Mouse (Mus musculus) cerebellum, adult 11-12 months (tissue): ENCODE results near the gene Fgfr2.
"Not testable (repeated sequence)": the region's sequence is repeated elsewhere in the genome, so short reads cannot be mapped to it uniquely, and the experiment has no call there.

Source experiments
- DNase-seq: peaks from one replicate; pipeline ENCODE4 v3.0.0; 2022

Fgfr2 gene

DNA sequence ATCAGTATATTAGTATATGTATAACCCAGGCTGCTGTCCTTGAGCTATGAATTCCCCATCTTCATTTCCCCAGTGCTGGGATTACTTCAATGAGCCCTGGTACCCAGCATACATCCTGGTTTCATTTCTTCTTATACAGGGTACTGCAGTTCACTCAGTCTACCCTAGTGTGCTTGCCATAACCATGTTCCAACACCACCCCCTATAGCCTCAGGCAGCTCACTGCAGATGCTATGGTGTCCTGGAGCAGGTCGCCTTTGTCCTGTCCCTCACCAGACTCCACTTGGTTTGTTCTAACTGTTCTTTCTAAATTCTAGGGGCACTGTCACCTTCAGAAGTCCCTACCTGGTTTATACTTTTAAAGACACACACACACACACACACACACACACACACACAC, 2080.5 kb downstream of the Fgfr2 start:
- no peak for DNase-seq

DNA sequence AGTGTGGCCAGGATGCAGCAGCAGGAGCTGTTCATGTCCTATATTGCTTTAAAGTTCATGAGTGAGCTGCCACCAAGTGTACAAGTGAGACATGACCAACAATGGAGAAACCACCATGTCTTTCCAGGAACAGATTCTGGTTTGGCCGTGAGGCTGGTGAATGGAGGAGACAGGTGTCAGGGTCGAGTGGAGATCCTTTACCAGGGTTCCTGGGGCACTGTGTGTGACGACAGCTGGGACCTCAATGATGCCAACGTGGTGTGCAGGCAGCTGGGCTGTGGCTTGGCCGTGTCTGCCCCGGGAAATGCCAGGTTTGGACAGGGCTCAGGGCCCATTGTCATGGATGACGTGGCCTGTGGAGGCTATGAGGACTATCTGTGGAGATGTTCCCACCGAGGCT, 2082.4 kb downstream of the Fgfr2 start:
- DNase-seq: not testable (repeated sequence)

DNA sequence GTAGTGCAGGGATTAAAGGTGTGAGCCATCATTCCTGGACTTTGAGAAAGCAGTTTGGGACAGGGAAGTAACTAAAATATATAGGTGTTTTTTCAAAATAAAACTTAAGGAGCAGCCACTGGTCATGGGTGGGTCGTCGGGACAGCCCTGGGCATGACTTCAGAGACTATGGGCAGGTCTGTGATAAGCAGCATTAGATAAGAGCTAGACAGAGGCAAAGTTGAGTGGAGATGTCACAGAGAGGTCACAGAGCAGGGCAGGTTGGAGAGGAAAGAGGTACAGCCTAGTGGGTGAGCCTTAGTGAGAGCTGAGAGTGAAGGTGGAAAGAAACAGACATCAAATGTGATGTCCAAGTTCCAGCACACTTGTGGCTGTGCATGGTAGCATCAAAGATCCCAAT, 2086.1 kb downstream of the Fgfr2 start:
- no peak for DNase-seq

DNA sequence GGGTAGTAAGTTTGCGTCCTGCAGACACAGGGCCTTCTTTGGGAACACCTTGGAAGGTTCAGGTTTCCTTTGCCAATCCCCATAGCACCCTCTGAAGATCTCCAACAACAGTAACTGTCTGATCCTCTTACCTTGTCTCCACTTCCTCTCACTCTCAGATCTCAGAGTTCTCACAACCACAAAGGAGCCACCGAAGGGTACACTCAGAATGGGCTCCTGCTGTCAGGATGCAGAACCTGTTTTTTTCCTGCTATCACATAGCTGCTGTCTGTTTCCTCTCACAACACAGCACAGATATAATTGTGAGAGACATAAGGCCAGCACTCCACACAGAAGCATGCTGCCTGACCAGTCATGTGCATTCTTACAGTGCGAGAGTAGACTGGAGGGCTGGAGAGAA, 2086.8 kb downstream of the Fgfr2 start:
- DNase-seq: no peak

DNA sequence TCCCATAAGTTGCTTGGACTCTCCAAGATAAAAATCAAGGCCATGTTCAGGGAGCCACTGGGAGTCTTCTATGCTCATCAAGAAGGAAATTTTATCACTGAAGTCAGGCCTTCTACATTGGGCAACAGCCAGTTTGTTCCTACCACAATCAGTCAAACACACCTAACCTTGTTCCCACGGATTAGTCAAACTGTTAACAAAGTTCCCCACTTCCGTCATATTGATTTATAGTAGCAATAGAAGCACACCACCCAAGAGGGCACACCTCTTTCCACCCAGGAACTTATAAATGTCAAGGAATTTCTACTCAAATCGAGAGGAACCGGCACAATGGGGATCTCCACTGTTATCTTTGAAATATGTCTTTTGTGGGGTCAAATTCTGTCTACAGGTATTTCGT, 2091.4 kb downstream of the Fgfr2 start, which contains the start of gene Dmbt1:
Gene Dmbt1 (plus strand): TSS at position 299 of the 400 bp plus-strand sequence.
- DNase-seq: no peak

DNA sequence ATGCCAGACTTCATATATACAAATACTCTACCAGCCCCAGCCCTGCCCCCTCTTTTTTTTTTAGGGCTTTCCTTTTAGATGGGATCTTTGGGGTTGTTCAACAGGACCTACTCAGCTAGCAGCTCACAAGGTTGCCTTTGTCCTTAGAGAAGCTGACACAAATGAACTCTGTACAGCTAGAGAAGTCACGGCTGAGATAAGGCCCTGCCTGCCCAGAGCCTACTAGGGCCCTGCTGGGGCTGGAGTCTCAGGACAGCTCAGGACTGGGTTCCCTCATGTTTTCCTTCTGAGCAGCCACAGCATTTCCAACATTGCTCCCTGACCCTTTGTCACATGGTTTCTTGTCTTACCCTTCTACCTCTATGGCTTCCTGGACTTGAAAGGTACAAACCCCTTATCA, 2095.6 kb downstream of the Fgfr2 start:
- DNase-seq: no peak

DNA sequence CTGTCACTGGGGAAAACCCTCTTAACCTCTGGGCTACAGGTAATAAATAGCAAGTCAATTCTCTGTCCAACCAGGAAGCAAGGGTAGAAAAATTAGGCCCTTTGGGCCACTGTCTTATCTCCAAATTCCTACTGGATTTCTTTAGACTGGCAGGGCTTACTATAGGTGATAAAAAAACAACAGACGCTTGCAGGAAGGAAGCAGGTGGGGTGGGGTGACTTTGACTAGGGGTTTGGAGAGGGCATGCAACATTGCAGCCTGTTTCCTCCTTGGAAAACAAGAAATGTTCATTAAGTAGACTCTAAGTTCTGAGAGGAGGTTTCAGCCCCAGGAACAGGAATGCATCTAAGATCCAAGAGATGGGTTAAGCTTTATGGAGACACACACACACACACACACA, 2098.3 kb downstream of the Fgfr2 start:
- no peak for DNase-seq

DNA sequence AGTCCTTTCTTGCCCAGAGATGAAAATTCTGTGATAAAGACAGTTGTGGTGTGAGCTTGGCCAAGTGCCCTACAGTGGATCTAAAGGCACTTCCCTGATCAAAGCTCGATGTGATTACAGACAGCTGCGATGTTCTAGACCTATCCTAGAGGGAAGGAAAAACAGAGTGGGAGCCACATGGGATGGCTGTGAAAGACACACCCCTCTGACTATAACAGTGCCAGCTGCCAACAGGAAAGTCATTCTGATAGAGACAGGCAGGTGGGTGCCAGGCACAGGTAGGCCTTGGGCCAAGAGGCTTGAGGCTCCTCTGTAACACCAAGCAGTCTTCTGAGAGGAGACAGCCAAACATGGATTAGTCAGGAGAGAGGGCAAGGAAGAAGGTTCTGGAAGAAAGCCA, 2104.0 kb downstream of the Fgfr2 start:
- DNase-seq: no peak

DNA sequence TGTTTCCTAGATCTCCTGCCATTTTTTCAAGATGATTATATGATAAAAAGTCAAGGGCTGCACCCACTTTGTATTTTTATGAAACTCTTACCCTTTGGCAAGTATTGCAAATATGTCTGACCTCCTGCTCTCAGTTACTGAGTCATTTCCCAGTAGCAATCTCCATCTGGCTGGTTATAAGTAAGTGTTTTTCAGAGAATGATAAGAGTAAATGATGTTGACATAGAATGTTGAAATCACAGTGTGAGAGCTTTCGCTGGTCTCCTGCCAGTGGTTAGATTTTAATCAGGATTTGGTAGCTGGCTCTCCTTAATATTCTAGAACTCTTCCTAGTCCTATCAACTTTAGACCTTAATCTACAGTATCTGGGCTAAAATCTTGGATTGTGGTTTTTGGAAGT, 2111.2 kb downstream of the Fgfr2 start:
- DNase-seq: no peak

DNA sequence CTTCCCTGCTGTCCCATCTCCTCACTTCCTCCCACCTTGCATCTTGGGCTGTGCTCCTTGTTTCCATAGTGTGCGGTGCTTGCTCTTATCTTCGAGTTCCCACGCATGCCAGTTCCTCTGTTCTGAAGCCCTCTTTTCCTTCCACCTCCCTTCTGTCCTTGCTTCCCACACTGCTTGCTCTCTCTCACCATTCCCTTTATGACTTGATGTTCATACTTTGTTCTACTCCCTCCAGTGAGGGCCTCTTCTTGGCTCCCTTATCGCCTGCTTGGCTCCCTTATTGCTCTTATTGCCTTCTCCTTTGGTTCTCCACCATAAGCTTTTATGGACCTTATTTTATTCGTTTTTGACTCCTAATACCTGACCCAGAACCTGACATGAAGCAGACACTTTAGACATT, 2114.0 kb downstream of the Fgfr2 start:
- no peak for DNase-seq

DNA sequence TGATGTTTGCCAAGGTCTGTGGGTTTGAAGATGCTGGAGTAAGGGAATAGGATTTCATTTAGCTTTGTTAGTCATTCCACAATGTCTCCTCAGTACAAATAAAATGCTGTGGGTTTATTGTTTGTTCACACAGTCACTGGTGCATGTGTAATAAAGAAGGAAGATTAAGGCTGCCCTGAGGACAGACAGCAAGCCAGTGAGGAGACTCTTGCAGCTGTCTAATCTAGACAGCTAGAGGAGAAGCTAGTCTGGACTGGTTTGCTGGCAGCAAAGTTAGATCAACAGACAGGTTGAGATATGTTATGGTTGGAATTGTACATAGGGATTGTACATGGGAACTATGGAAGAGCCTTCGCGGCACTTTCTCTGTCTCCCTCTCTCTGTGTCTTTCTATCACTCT, 2115.9 kb downstream of the Fgfr2 start:
- no peak for DNase-seq

DNA sequence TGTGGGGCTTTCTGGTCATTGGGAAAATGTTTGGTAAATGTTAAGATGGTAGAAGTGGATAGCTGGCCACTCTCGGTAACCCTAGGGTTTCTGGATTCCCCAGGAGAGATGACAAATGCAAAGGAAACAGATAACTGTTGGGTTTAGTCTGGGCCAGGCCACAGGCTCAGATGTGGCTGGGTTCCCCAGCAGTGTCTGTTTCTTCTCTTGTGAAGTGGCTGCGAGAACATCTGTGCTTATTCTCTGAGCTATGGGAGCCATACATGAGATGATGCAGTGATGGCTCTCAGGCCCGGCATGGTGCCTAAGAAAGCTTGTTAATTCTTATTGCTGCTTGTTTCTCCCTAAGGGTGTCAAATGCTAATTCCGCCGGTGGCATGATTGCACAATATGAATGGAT, 2119.1 kb downstream of the Fgfr2 start:
- DNase-seq: no peak

DNA sequence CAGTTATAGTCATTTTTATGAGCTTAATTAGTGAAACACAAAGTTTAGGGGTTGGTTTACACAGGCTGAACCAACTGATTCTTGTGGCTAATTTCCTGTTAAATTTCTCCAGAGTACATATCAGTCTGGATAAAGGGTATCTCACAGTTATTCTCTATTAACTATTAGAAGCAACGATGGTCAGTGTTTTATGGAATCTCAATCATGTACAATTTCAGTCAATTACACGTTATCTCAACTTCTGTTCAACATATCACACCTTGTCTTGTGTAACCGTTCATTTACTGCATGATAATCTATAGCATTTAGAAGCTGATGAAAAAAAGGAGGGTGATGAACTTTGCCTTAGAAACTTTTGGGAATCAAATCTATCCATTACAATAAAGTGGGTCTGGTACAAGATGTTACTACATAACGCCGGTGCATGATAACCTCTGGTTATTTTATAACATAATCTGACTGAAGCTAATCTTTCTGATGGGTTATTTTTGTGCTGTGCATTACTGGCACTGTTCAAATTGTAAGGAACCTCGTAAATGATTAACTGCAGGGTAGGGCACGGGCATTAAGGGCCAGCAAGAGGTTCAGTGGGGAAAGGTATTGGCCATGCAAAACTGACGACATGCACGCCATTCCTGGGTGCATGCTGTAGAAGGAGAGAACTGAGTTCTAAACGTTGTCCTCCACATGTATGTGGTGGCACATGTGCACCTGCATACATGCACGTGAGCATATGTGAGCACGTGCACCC, 2121.0 kb downstream of the Fgfr2 start:
- no peak for DNase-seq

DNA sequence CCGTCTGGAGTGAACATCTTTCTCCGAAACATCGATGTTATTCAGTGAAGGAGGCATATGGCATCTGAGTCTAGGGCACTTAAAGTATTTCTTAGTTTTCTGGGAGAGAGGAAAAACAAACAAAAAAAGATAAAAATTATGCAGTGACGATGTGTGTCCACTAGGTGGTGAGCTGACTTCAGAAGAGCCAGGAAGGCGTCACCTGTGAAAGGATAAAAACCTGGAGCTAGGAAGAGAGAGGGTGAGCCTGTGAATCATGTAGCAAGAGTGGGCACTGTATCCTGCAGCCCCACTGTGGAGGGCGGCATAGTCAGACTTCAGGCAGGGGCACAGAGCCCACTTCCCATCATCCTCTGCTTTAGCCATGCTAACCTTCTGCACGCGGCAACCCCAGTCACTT, 2129.2 kb downstream of the Fgfr2 start:
- no peak for DNase-seq

DNA sequence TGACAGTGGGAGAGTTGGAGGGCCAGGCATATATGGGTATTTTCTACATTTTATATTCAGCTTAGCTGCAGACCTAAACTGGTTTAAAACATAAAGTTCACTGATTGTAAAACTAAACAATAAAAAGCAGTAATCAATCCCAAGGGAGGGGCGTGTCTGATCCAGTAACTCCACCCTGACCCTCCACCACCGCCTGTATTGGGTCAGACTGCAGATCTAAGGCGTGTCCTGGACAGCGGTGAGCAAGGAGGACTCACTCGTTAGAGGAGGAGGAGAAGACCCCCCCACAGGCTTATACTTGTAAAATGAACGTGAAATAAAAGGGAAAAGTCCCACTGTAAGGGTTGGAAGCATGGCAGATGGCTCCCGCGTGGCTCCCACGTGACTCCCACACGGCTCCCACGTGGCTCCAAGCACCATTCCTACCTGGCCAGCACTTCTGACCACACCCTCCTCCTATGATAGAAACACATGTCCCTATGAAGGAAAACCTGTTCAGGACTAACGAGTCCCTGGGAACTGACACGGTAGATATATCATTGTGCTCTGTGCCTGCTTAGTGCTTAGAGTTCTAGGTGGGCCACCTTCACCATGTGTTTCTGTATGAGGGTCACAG, 2131.9 kb downstream of the Fgfr2 start:
- no peak for DNase-seq

DNA sequence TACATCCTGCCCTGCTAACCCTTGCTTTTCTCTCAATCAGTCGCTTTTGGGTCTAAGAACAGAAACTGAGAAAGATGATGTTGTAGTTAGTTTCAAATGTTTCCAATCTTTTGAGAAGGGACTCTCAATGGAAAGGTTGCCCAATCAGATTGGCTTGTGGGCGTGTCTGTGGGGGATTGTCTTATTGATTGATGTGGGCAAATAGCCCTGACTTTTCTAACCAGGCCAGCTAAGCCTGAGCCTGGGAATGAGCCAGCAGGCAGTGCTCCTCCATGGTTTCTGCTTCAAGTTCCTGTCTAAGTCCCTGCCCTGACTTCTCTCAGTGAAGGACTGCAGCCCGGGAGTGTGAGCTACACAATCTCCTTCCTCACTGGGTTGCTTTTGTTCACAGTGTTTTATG, 2133.8 kb downstream of the Fgfr2 start:
- DNase-seq: no peak

DNA sequence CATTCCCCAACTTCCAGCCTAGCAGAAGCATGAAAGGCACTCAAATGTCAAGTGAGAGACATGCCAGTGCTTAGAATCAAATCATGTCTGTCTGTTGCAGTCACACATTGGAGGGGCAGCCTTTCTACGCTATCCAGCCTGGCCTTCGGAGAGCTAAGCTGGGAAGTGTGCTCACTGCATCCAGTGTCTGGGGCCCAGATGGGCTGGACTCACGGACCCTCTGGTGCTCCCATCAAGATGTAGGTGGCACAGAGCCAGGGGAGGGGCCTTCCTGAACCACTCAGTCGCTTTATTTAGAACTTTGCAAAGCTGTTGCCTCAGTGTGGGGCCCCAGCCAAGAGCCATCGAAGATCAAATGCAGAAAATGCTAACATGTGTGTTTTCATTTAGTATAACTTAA, 2135.0 kb downstream of the Fgfr2 start:
- DNase-seq: no peak

DNA sequence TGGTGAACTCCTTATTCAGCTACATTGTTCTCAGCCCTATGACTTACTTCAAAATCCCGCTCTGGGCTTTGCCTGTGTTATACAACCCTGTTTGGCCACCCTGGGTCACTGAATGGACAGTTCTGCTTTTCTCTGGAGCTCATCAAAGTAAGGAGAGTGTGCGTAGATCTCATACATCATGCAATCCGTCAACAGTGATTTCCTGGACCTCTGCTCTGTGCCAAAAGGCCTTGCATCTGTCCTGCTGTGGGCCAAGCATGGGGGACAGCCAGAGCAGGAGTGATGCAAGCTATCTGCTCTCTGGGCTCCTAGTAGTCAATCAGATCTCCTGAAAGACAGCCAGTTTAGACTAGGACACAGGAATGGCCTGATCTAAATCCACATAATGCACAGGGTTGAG, 2137.4 kb downstream of the Fgfr2 start:
- DNase-seq: no peak

DNA sequence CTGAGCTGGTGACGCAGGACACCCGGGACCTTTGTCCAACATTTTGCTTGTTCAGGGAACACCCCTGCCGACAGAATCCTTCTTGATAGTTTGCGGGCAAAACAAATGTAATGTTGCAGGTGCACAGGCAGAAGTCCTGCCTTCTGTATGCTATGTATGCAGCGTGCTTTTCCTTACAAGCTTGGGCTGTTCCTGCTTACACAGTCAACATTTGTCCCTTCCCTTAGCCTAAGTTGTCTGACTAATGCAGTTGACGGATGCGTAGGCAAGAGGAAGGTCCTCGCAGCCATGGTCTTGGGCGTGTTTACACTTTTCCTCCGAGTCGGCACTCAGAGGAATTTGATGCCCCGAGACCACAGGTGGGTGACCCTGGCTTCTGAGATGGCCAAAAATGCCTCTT, 2138.0 kb downstream of the Fgfr2 start:
- DNase-seq: no peak

DNA sequence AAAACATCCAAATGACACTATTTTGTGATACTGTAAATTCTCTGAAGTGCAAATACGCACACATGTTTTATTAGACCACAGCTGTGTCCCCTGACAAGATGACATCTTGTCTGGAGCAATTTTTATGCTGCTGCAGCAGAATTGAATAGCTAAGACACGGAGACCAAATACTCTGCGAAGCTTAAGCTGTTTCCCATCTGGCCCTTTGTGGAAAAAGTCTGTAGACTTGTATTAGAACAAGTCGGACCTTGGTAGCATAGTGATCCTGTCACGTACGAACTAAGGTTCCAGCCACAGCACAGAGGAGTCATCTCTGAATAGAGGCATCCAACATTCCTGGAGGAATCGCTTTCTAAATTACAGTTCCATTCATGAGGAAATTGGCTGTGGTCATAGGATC, 2138.9 kb downstream of the Fgfr2 start:
- DNase-seq: no peak

DNA sequence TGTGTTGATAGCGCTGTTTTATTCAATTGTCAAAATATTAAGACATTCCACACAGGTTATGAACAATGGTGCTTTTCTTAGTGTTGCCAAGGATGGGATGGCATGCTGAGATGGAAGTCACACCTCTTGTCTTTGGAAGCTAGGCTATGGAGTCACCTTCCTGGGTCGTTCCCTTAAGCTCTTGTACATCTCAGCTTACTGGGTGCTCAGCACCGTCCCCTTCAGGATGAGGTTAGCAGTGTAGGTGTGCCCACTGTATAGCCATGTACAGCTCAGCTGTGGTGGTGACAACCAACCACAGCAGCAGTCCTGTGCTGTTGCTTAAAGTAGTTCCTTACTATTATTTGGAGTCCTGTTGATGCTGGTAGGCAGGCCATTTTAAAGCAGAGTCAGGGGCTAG, 2140.3 kb downstream of the Fgfr2 start:
- DNase-seq: no peak

DNA sequence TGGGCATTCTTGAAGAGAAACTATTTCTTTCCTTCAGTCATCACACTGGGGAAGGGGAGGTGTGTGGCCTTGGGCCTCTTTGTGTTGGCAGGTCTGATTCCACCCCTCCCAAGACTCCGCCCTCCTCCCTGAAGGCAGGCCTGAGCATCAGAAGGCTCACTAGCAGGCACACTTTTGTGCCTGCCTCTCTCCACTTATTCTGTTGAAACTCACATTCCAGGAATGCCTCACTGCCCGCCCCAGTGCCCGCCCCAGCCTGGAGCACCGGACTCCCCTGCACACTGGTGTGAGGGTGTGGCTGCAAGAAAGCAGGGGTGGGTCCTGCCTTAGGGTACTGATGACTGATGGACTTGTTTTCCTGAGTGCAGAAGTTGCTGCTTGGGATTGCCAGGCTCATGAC, 2140.8 kb downstream of the Fgfr2 start:
- DNase-seq: no peak

DNA sequence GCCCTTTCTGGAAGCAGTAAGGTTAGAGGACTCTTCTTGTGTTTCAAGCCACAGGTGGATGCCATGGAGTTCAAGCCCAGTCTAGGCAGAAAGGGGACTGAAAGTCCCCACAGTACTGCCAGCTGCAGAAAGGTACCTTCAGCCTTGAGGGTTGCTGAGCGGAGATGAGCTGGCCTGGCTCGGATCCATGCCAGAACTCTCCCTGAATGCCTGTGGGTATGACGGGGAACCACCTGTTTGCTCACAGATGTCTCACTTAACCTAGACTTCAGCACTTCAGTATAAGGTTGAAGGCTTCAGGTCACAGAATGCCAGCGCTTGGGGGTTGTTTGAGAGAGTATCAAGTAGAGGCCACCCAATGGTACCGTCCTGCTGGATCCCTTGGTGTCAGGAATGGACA, 2143.0 kb downstream of the Fgfr2 start:
- DNase-seq: no peak

DNA sequence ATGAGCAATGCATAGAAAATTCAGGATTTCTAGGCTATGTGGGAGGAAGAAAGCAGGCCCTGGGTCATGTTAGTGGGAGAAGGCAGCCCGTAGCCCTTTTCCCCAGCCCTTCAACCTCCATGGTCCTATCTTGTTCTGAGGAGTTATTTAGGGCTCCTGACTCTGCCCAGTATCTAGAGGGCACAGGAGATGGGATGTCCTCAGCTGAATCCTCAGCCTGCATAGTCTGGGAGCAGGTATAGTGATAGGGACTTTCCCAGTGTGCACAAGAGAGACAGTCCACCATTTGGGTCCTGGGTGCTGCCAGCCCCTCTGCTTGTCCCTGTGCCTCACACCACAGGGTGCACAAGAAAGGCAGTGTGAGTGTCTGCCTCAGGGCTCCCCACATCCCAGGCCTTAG, 2144.6 kb downstream of the Fgfr2 start:
- DNase-seq: no peak
